Mouse (Mus musculus): Measurements from ENCODE around the gene Cdc45.
"Not testable (repeated sequence)": the region's sequence is repeated elsewhere in the genome, so short reads cannot be mapped to it uniquely, and the experiment has no call there.

The Cdc45 gene

GRCm38 (mm10) chr16:18811468-18812384 lies at the start of gene Cdc45, which contains the start of gene Ufd1:
Gene Cdc45, minus strand, starts transcription at chr16:18811987.
Gene Ufd1, plus strand, starts transcription at chr16:18811779.
- DNase-seq: peak; percentile 98

- DNase-seq: peak; percentile 59
Measured at GRCm38 (mm10) chr16:18860186-18860585, 48.4 kb upstream of the Cdc45 start.

GRCm38 (mm10) chr16:18858551-18858950 lies 46.8 kb upstream of the Cdc45 start:
- peak; percentile 91 for DNase-seq

- DNase-seq: not testable (repeated sequence)
Measured at GRCm38 (mm10) chr16:18849521-18850190, 37.9 kb upstream of the Cdc45 start.

- no peak for DNase-seq
Measured at GRCm38 (mm10) chr16:18846301-18846820, 34.6 kb upstream of the Cdc45 start.

GRCm38 (mm10) chr16:18838346-18838745 lies 26.6 kb upstream of the Cdc45 start:
- no peak for DNase-seq

GRCm38 (mm10) chr16:18836468-18837208 lies 24.9 kb upstream of the Cdc45 start, which contains the start of the genes 2510002D24Rik and Gm28539:
Gene 2510002D24Rik, plus strand, starts transcription at chr16:18836578.
Gene Gm28539, plus strand, starts transcription at chr16:18836584.
- peak; percentile 96 for DNase-seq

GRCm38 (mm10) chr16:18836073-18836467 lies 24.3 kb upstream of the Cdc45 start:
- DNase-seq: no peak

GRCm38 (mm10) chr16:18833486-18833885 lies 21.7 kb upstream of the Cdc45 start:
- no peak for DNase-seq

- no peak for DNase-seq
Measured at GRCm38 (mm10) chr16:18829102-18829501, 17.3 kb upstream of the Cdc45 start.

GRCm38 (mm10) chr16:18828630-18829029 lies 16.8 kb upstream of the Cdc45 start:
- DNase-seq: no peak

GRCm38 (mm10) chr16:18822925-18823324 lies 11.1 kb upstream of the Cdc45 start:
- DNase-seq: no peak

GRCm38 (mm10) chr16:18822356-18822755 lies 10.6 kb upstream of the Cdc45 start:
- DNase-seq: no peak

- DNase-seq: no peak
Measured at GRCm38 (mm10) chr16:18812385-18812910, 661 bp upstream of the Cdc45 start.

- no peak for DNase-seq
Measured at GRCm38 (mm10) chr16:18811032-18811431, 755 bp downstream of the Cdc45 start.

- DNase-seq: no peak
Measured at GRCm38 (mm10) chr16:18809001-18809400, 2.8 kb downstream of the Cdc45 start.

GRCm38 (mm10) chr16:18805746-18806145 lies 6.0 kb downstream of the Cdc45 start:
- DNase-seq: no peak

GRCm38 (mm10) chr16:18798841-18799240 lies 12.9 kb downstream of the Cdc45 start:
- peak; percentile 76 for DNase-seq

- DNase-seq: no peak
Measured at GRCm38 (mm10) chr16:18798151-18798550, 13.6 kb downstream of the Cdc45 start.

GRCm38 (mm10) chr16:18796645-18797044 lies 15.1 kb downstream of the Cdc45 start:
- DNase-seq: no peak

- DNase-seq: no peak
Measured at GRCm38 (mm10) chr16:18795223-18795899, 16.4 kb downstream of the Cdc45 start.

Measured in retina, postnatal 1 day (tissue).